Mouse (Mus musculus) bone marrow, adult 2 months (tissue): ENCODE data around the gene Gm20441. TPM values are rescaled to one million over a fixed set of nuclear protein-coding genes. Genes with fewer than 3 reads are reported as not detected.
A peak's percentile ranks its signal among the peaks of the same experiment; 100 is the strongest.

Experiments used
- H3K27ac ChIP-seq: fragments of 200-500 bp; 2 replicates; pipeline ENCODE4 v1.5.1; 2012; ENCODE audit warnings: low read depth, mild to moderate bottlenecking, control low read depth, inconsistent platforms, low read length; ENCODE audit not compliant: control insufficient read depth, poor library complexity, insufficient read depth
- H3K4me1 ChIP-seq: fragments of 200-500 bp; 2 replicates; pipeline ENCODE4 v1.6.1; 2011; ENCODE audit warnings: low read length; ENCODE audit not compliant: control insufficient read depth, insufficient read depth
- H3K4me3 ChIP-seq: fragments of 200-500 bp; replicated peaks from 2 replicates; pipeline ENCODE3; 2011; ENCODE audit warnings: mild to moderate bottlenecking, low read depth, low read length, control low read depth; ENCODE audit not compliant: control insufficient read depth
- CTCF ChIP-seq: fragments of 200-500 bp; IDR thresholded peaks from 2 replicates; pipeline ENCODE4 v1.5.1; 2011; ENCODE audit warnings: low read length, control low read depth; ENCODE audit not compliant: control insufficient read depth, insufficient read depth
- POLR2A ChIP-seq: fragments of 200-500 bp; IDR thresholded peaks from 2 replicates; pipeline ENCODE4 v1.6.1; 2011; ENCODE audit warnings: low read depth, mild to moderate bottlenecking, control low read depth, low read length, borderline replicate concordance; ENCODE audit not compliant: control insufficient read depth
- WGBS: fragments of 180-500 bp; shearing (Covaris S2); methylation state at CpG from one replicate; pipeline ENCODE4 v1.1.7; 2018; 5-methylcytosine and 5-hydroxymethylcytosine counted together
- polyA plus RNA-seq: library from polyadenylated mRNA; stranded (reverse); fragments of >200 nt; gene quantifications from 2 replicates; pipeline ENCODE4 v1.2.4, GENCODE M21; 2011; ENCODE audit warnings: low replicate concordance; ENCODE audit not compliant: missing spikeins, insufficient read depth, insufficient read length

Gm20441 gene
- polyA plus RNA-seq, 1 experiment = not detected

GRCm38 (mm10) chr10:75762413-75762812, 18.3 kb downstream of the Gm20441 start:
- 77% methylated on average over 3 of the region's 3 CpGs for WGBS
- Histone ChIP-seq H3K27ac (peak overlapping the region; percentile 69), H3K4me3 (peak overlapping the region; percentile 58), H3K4me1 (peaks cover 4% of the 10 kb centered on the region; the same call in 1 of the 2 replicates)
- TF ChIP-seq CTCF (no peak), POLR2A (no peak)

- Histone ChIP-seq H3K27ac (no peak overlapping the region), H3K4me3 (no peak overlapping the region), H3K4me1 (peaks cover 4% of the 10 kb centered on the region; the same call in 1 of the 2 replicates)
- WGBS = 93% methylated on average over 3 of the region's 3 CpGs
- TF ChIP-seq POLR2A (no peak), CTCF (no peak)
Observed at GRCm38 (mm10) chr10:75760311-75760710, 20.4 kb downstream of the Gm20441 start.

GRCm38 (mm10) chr10:75756719-75757118, 24.0 kb downstream of the Gm20441 start:
- Histone ChIP-seq H3K4me1 (peaks cover 2% of the 10 kb centered on the region; the same call in 1 of the 2 replicates), H3K4me3 (peak overlapping the region; percentile 5), H3K27ac (no peak overlapping the region)
- 71% methylated on average over 11 of the region's 11 CpGs for WGBS
- TF ChIP-seq CTCF (no peak), POLR2A (no peak)

GRCm38 (mm10) chr10:75744017-75744416, 36.7 kb downstream of the Gm20441 start:
- WGBS = 43% methylated on average over 3 of the region's 3 CpGs
- Histone ChIP-seq H3K4me3 (no peak overlapping the region), H3K4me1 (no peaks in the 10 kb centered on the region), H3K27ac (no peak overlapping the region)
- TF ChIP-seq POLR2A (no peak), CTCF (peak; percentile 95)

- H3K4me3 ChIP-seq = no peak overlapping the region
- 92% methylated on average over 12 of the region's 12 CpGs for WGBS
- H3K27ac ChIP-seq = no peak overlapping the region
- TF ChIP-seq CTCF (no peak), POLR2A (no peak)
- H3K4me1 ChIP-seq = no peaks in the 10 kb centered on the region
Observed at GRCm38 (mm10) chr10:75743369-75743768, 37.4 kb downstream of the Gm20441 start.

GRCm38 (mm10) chr10:75740866-75741265, 39.9 kb downstream of the Gm20441 start:
- Histone ChIP-seq H3K4me3 (no peak overlapping the region), H3K4me1 (no peaks in the 10 kb centered on the region), H3K27ac (no peak overlapping the region)
- WGBS = 91% methylated on average over 3 of the region's 3 CpGs
- no peak for TF ChIP-seq CTCF
- no peak for TF ChIP-seq POLR2A

- Histone ChIP-seq H3K4me1 (no peaks in the 10 kb centered on the region), H3K27ac (no peak overlapping the region), H3K4me3 (no peak overlapping the region)
- TF ChIP-seq POLR2A = no peak
- TF ChIP-seq CTCF = no peak
- WGBS = 92% methylated on average over 7 of the region's 7 CpGs
Observed at GRCm38 (mm10) chr10:75725449-75725848, 55.3 kb downstream of the Gm20441 start.

Other genes with a start within 250 kb of the Gm20441 start
- 0.42 TPM in 1 of 2 replicates, not detected in the other for gene Lrrc75b, start 220.6 kb downstream of the Gm20441 start, polyA plus RNA-seq
- 5.2 and 11.4 TPM in 2 replicates for gene Ggt1, start 219.3 kb downstream of the Gm20441 start, polyA plus RNA-seq
- gene Ggt5, start 191.6 kb downstream of the Gm20441 start, polyA plus RNA-seq = 13.4 and 23.1 TPM in 2 replicates
- gene Susd2, start 136.9 kb downstream of the Gm20441 start, polyA plus RNA-seq = 1.5 and 2.8 TPM in 2 replicates
- 26.2 and 55.3 TPM in 2 replicates for gene Cabin1, start 16.6 kb downstream of the Gm20441 start, polyA plus RNA-seq
- gene Ddt, start 7.5 kb downstream of the Gm20441 start, polyA plus RNA-seq = 9.3 and 20.0 TPM in 2 replicates
- 1.6 and 4.3 TPM in 2 replicates for gene Gstt3, start 460 bp upstream of the Gm20441 start, polyA plus RNA-seq
- 19.9 and 22.5 TPM in 2 replicates for gene Gstt1, start 17.6 kb upstream of the Gm20441 start, polyA plus RNA-seq
- not detected in 2 replicates for gene Gstt4, start 41.6 kb upstream of the Gm20441 start, polyA plus RNA-seq
- gene Gstt2, start 56.5 kb upstream of the Gm20441 start, polyA plus RNA-seq = 18.1 and 28.1 TPM in 2 replicates
- 205 and 344 TPM in 2 replicates for gene Mif, start 79.3 kb upstream of the Gm20441 start, polyA plus RNA-seq
- 1.2 and 2.5 TPM in 2 replicates for gene Derl3, start 112.5 kb upstream of the Gm20441 start, polyA plus RNA-seq
- 22.7 and 33.8 TPM in 2 replicates for gene Smarcb1, start 140.7 kb upstream of the Gm20441 start, polyA plus RNA-seq
- gene Chchd10, start 152.2 kb upstream of the Gm20441 start, polyA plus RNA-seq = 78.1 and 103 TPM in 2 replicates
- 3.4 and 4.6 TPM in 2 replicates for gene Mmp11, start 155.5 kb upstream of the Gm20441 start, polyA plus RNA-seq
- gene Gm867, start 159.7 kb upstream of the Gm20441 start, polyA plus RNA-seq = 35.4 and 49.8 TPM in 2 replicates
- 41.8 and 84.9 TPM in 2 replicates for gene Vpreb3, start 162.1 kb upstream of the Gm20441 start, polyA plus RNA-seq
- not detected in 2 replicates for gene Gm5134, start 173.6 kb upstream of the Gm20441 start, polyA plus RNA-seq